Mouse (Mus musculus) liver, embryonic 14.5 days (tissue): ENCODE results near the gene Mdm2. TPM values are rescaled to one million over a fixed set of nuclear protein-coding genes. Genes with fewer than 3 reads are reported as not detected.

ENCODE experiments used
- ATAC-seq: fragments of 200-750 bp; cut with Nextera tagmentation; 2 replicates; pipeline ENCODE4 v1.8.0; 2017; ENCODE audit warnings: moderate number of reproducible peaks, mild to moderate bottlenecking, moderate library complexity; ENCODE audit not compliant: insufficient read depth
- DNase-seq, 3 experiments: peaks; one replicate each; pipeline ENCODE4 v3.0.0-alpha.2; 2012 to 2013; ENCODE audit warnings: low read depth in 3 of 3, low spot score in 3 of 3
- H3K27ac ChIP-seq: fragments of 300-500 bp; sonication (generic); 2 replicates; pipeline ENCODE4 v1.5.1; 2014; ENCODE audit warnings: moderate library complexity, mild to moderate bottlenecking, control low read depth, inconsistent platforms
- H3K27me3 ChIP-seq: fragments of 300-500 bp; sonication (generic); 2 replicates; pipeline ENCODE4 v1.6.1; 2014; ENCODE audit warnings: mild to moderate bottlenecking, low read length, moderate library complexity; ENCODE audit not compliant: control insufficient read depth, insufficient read depth
- H3K36me3 ChIP-seq: fragments of 300-500 bp; sonication (generic); replicated peaks from 2 replicates; pipeline ENCODE4 v1.6.1; 2014; ENCODE audit warnings: low read depth; ENCODE audit not compliant: control insufficient read depth, insufficient read depth
- H3K4me1 ChIP-seq, 2 experiments: fragments of 200-500 bp in 1 of 2; fragments of 300-500 bp in 1 of 2; sonication (generic) in 1 of 2; replicated peaks; 2 replicates each; pipeline ENCODE4 v1.6.1; 2012 to 2014; ENCODE audit warnings: antibody characterized with exemption in 1 of 2, inconsistent platforms in 1 of 2, low read length in 1 of 2; ENCODE audit not compliant: control insufficient read depth in 2 of 2, insufficient read depth in 2 of 2
- H3K4me2 ChIP-seq: fragments of 300-500 bp; sonication (generic); 2 replicates; pipeline ENCODE4 v1.6.1; 2014; ENCODE audit warnings: low read depth, mild to moderate bottlenecking, control low read depth, moderate library complexity
- H3K4me3 ChIP-seq, 2 experiments: fragments of 200-500 bp in 1 of 2; fragments of 300-500 bp in 1 of 2; sonication (generic) in 1 of 2; 2 replicates each; pipeline ENCODE4 v1.5.1; 2012 to 2014; ENCODE audit warnings: low read depth in 2 of 2, low read length in 2 of 2, mild to moderate bottlenecking in 2 of 2, control low read depth in 1 of 2, inconsistent platforms in 1 of 2, moderate library complexity in 1 of 2; ENCODE audit not compliant: insufficient read depth in 1 of 2
- H3K9ac ChIP-seq: fragments of 300-500 bp; sonication (generic); replicated peaks from 2 replicates; pipeline ENCODE4 v1.6.1; 2014; ENCODE audit warnings: mild to moderate bottlenecking, control low read depth, moderate library complexity
- H3K9me3 ChIP-seq: fragments of 300-500 bp; sonication (generic); 2 replicates; pipeline ENCODE4 v1.6.1; 2016; ENCODE audit warnings: low read length, mixed read lengths; ENCODE audit not compliant: control insufficient read depth
- CTCF ChIP-seq: IDR thresholded peaks from 2 replicates; pipeline ENCODE4 v1.5.1; 2016; ENCODE audit warnings: antibody characterized with exemption, low read depth, control low read depth
- EP300 ChIP-seq: IDR thresholded peaks from 2 replicates; pipeline ENCODE4 v1.6.1; 2016; ENCODE audit warnings: antibody characterized with exemption, low read depth
- WGBS: fragments of 180-500 bp; shearing (Covaris S2); extraction: QIAGEN DNeasy Blood & Tissue Kit; methylation state at CpG from one replicate; pipeline ENCODE4 v1.1.7; 2014; ENCODE audit not compliant: insufficient replicate concordance; 5-methylcytosine and 5-hydroxymethylcytosine counted together
- polyA plus RNA-seq, 2 experiments: library from polyadenylated mRNA; depleted of rRNA in 1 of 2; stranded (reverse) in 1 of 2; unstranded in 1 of 2; fragments of >200 nt; fragmentation: Nextera tagmentation in 1 of 2; extraction: Ambion mirVana in 1 of 2; gene quantifications; 2 replicates each; pipeline versions ENCODE4 v1.2.1 to v1.2.3; 2012 to 2014

Gene Mdm2
- polyA plus RNA-seq, 2 experiments, result 12.8 to 20.0 TPM

DNA sequence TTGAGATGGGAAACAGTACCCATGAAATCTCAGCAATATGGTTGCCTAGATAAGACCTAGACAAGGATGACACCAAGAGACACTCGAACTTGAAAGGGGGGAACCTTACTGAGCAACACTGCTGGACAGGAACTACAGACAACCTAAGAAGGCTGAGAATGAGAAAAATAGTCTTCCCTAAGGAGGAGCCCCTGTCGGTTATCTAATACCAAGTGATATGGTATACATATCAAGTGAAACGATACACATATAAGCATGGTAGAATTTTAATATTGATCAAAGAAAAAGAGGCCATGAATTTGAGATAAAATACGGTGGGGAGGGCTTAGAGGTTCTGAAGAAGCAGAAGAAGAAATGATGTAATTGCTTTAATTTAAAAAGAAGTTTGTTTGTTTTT is 58.2 kb downstream of the Mdm2 start:
- no peak for DNase-seq
- ATAC-seq, result no peak
- WGBS, result 58% methylated on average over 4 of the region's 4 CpGs
- Histone ChIP-seq H3K36me3 (no peaks in the 10 kb centered on the region), H3K27me3 (no peaks in the 10 kb centered on the region), H3K4me1 (no peaks in the 10 kb centered on the region), H3K27ac (no peak overlapping the region), H3K4me2 (no peak overlapping the region), H3K9me3 (no peaks in the 10 kb centered on the region), H3K9ac (no peak overlapping the region), H3K4me3 (no peak overlapping the region)
- no peak for TF ChIP-seq EP300
- no peak for TF ChIP-seq CTCF

GRCm38 (mm10) chr10:117651587-117652377 is 58.8 kb downstream of the Mdm2 start:
- no peaks in the 10 kb centered on the region for H3K27me3 ChIP-seq
- no peak overlapping the region for H3K4me3 ChIP-seq
- no peaks in the 10 kb centered on the region for H3K36me3 ChIP-seq
- no peaks in the 10 kb centered on the region for H3K9me3 ChIP-seq
- H3K4me2 ChIP-seq, result no peak overlapping the region
- TF ChIP-seq EP300 (no peak), CTCF (no peak)
- no peak for DNase-seq
- 44% methylated on average over 10 of the region's 10 CpGs for WGBS
- no peak overlapping the region for H3K9ac ChIP-seq
- no peaks in the 10 kb centered on the region for H3K4me1 ChIP-seq
- H3K27ac ChIP-seq, result no peak overlapping the region
- no peak for ATAC-seq

- ATAC-seq, result no peak
- Histone ChIP-seq H3K9me3 (no peaks in the 10 kb centered on the region), H3K27me3 (no peaks in the 10 kb centered on the region), H3K36me3 (no peaks in the 10 kb centered on the region), H3K9ac (no peak overlapping the region), H3K4me2 (no peak overlapping the region), H3K27ac (no peak overlapping the region), H3K4me1 (no peaks in the 10 kb centered on the region), H3K4me3 (no peak overlapping the region)
- DNase-seq, result no peak
- TF ChIP-seq CTCF (no peak), EP300 (no peak)
- WGBS, result 68% methylated on average over 7 of the region's 7 CpGs
These were observed 59.8 kb downstream of the Mdm2 start for GRCm38 (mm10) chr10:117650725-117651124.

GRCm38 (mm10) chr10:117650042-117650655 is 60.4 kb downstream of the Mdm2 start:
- Histone ChIP-seq H3K27ac (no peak overlapping the region), H3K4me3 (no peak overlapping the region), H3K4me2 (no peak overlapping the region), H3K4me1 (no peaks in the 10 kb centered on the region), H3K9me3 (no peaks in the 10 kb centered on the region), H3K9ac (no peak overlapping the region), H3K27me3 (no peaks in the 10 kb centered on the region), H3K36me3 (no peaks in the 10 kb centered on the region)
- WGBS, result 70% methylated on average over 12 of the region's 12 CpGs
- no peak for TF ChIP-seq CTCF
- TF ChIP-seq EP300, result no peak
- ATAC-seq, result no peak
- no peak for DNase-seq

GRCm38 (mm10) chr10:117649292-117650041 is 61.1 kb downstream of the Mdm2 start:
- ATAC-seq, result no peak

More at GRCm38 (mm10) chr10:117649292-117650041, 61.1 kb downstream of the Mdm2 start:
- 65% methylated on average over 11 of the region's 11 CpGs for WGBS
- no peak overlapping the region for H3K4me3 ChIP-seq
- no peak overlapping the region for H3K9ac ChIP-seq
- no peaks in the 10 kb centered on the region for H3K27me3 ChIP-seq
- no peaks in the 10 kb centered on the region for H3K36me3 ChIP-seq
- no peak overlapping the region for H3K27ac ChIP-seq
- H3K4me2 ChIP-seq, result no peak overlapping the region
- no peak for DNase-seq
- no peaks in the 10 kb centered on the region for H3K4me1 ChIP-seq
- no peaks in the 10 kb centered on the region for H3K9me3 ChIP-seq
- TF ChIP-seq CTCF (no peak), EP300 (no peak)
